Mouse (Mus musculus): ENCODE measurements around the gene Vdr.

DNA sequence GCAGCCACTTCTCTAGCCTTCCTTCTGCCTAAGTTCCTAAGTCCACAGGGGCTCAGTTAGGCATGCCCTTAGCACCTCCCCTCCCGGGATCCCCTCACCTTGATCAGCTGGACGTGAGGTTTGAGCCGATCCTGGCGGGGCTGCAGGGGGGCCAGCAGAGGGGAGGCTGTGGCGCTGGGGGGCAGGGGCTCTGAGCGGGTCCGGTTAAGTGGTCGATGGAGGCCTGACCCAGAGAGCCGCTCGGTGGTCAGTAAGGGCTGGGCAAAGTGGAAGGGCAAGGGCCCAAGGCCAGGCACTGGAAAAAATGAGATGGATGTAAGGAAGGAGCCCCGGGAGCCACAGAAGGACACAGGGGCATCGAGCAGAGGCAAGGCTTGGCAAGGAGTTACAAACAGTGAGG is 102.6 kb downstream of the Vdr start:
- no peak for TF ChIP-seq EP300 (IDR thresholded peaks at IDR 0.05; ENCODE audit: low read depth)
- no peak for TF ChIP-seq CTCF (IDR thresholded peaks at IDR 0.05; ENCODE audit: low read depth)

Data from liver, embryonic 14.5 days (tissue).